Mouse (Mus musculus): ENCODE measurements around the gene Lama2.
"Not testable (repeated sequence)": the region's sequence is repeated elsewhere in the genome, so short reads cannot be mapped to it uniquely, and the experiment has no call there.

Gene Lama2

GRCm38 (mm10) chr10:26936056-26936455 is 683.5 kb downstream of the Lama2 start:
- DNase-seq (ENCODE audit: low read depth, low spot score) = not testable (repeated sequence)
